Mouse (Mus musculus) heart, embryonic 16.5 days (tissue): Measurements from ENCODE around the gene Traf3ip2. TPM values are rescaled to one million over a fixed set of nuclear protein-coding genes. Genes with fewer than 3 reads are reported as not detected.

Experiments
- ATAC-seq: fragments of 200-750 bp; cut with Nextera tagmentation; replicated peaks from 2 replicates; pipeline ENCODE4 v1.8.0; 2017; ENCODE audit warnings: moderate number of reproducible peaks; ENCODE audit not compliant: insufficient read depth, low FRiP score; ENCODE audit errors: extremely low read depth
- H3K27ac ChIP-seq: fragments of 300-500 bp; sonication (generic); 2 replicates; pipeline ENCODE4 v1.5.1; 2014; ENCODE audit warnings: mild to moderate bottlenecking, low read length, control low read depth, moderate library complexity
- H3K27me3 ChIP-seq: fragments of 300-500 bp; sonication (generic); 2 replicates; pipeline ENCODE4 v1.6.1; 2014; ENCODE audit warnings: low read length, mixed read lengths; ENCODE audit not compliant: control insufficient read depth, insufficient read depth
- H3K36me3 ChIP-seq: fragments of 300-500 bp; sonication (generic); 2 replicates; pipeline ENCODE4 v1.6.1; 2014; ENCODE audit not compliant: control insufficient read depth, insufficient read depth
- H3K4me1 ChIP-seq: fragments of 300-500 bp; sonication (generic); 2 replicates; pipeline ENCODE4 v1.6.1; 2014; ENCODE audit warnings: low read length, mixed read lengths; ENCODE audit not compliant: control insufficient read depth, insufficient read depth
- H3K4me2 ChIP-seq: fragments of 300-500 bp; sonication (generic); 2 replicates; pipeline ENCODE4 v1.6.1; 2014; ENCODE audit warnings: low read depth, mild to moderate bottlenecking, control low read depth, low read length
- H3K4me3 ChIP-seq: fragments of 300-500 bp; sonication (generic); 2 replicates; pipeline ENCODE4 v1.5.1; 2014; ENCODE audit warnings: mild to moderate bottlenecking, control low read depth, low read length
- H3K9ac ChIP-seq: fragments of 300-500 bp; sonication (generic); 2 replicates; pipeline ENCODE4 v1.6.1; 2014; ENCODE audit warnings: low read length, control low read depth
- H3K9me3 ChIP-seq: fragments of 300-500 bp; sonication (generic); replicated peaks from 2 replicates; pipeline ENCODE4 v1.6.1; 2016; ENCODE audit warnings: low read length; ENCODE audit not compliant: control insufficient read depth
- WGBS: fragments of 180-500 bp; shearing (Covaris S2); extraction: QIAGEN DNeasy Blood & Tissue Kit; methylation state at CpG from one replicate; pipeline ENCODE4 v1.1.7; 2014; 5-methylcytosine and 5-hydroxymethylcytosine counted together
- polyA plus RNA-seq: library from polyadenylated mRNA; unstranded; fragments of >200 nt; fragmentation: Nextera tagmentation; extraction: Ambion mirVana; gene quantifications from 2 replicates; pipeline ENCODE4 v1.2.1, GENCODE M21; 2015

The Traf3ip2 gene
- polyA plus RNA-seq, 1 experiment from 2014 or later: 10.7 TPM

DNA sequence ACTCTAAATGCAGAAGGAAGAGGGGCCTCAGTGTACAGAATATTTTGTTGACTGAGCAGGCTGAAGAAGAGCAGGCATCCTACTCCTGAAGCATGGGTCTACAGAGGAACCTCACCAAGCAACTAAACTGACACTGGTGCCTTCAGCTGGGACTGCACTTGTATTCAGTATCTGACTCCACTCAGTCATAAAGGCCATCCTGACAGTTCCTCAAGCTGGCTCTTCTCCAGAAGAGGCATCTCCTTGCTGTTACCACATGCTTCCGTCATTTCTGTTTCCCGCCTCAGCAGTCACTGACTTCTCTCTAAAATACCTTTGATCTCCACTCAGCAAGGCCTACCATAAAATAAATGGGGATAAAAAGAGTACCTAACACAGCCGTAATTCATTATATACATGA lies 75.1 kb downstream of the Traf3ip2 start:
- no peaks in the 10 kb centered on the region for H3K36me3 ChIP-seq
- no peak overlapping the region for H3K27ac ChIP-seq
- H3K9ac ChIP-seq: no peak overlapping the region
- no peak for ATAC-seq
- H3K4me3 ChIP-seq: no peak overlapping the region
- no peaks in the 10 kb centered on the region for H3K27me3 ChIP-seq
- H3K4me2 ChIP-seq: no peak overlapping the region
- no peaks in the 10 kb centered on the region for H3K9me3 ChIP-seq
- WGBS: 67% methylated on average over 3 of the region's 3 CpGs
- H3K4me1 ChIP-seq: peaks cover 13% of the 10 kb centered on the region

DNA sequence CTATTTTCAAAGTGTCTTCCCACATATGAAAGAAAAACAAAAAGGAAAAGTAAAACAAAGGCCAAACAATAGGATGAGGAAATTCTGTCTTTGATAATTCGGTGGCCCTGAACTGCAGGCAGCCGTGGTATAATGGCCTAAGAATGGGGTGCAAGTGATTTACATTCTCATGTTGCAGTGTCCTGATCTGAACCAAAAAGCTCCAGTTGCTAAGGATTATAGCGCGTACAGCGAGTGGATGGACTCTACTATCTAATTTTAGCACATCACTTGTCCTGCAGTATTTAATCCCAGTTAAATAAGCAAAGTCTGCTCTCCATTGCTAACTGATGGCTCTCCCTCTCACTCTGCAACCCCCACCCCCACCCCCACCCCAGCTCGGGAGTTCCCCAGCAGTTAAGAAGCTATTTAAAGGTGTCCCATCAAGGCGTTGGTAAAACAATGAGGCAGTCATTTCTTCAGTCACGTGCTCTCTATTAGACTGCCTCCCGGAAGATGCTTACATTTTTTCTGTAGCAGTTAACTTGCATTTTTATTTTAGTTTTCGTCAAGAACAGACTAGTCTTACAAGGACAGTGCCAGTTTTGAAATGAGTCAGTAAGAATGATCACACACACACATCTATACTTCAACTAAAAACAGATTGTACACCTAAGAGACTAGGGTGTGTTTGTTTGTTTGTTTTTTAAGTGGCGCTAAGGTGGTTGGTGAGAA lies 78.8 kb downstream of the Traf3ip2 start:
- peaks cover 13% of the 10 kb centered on the region for H3K4me1 ChIP-seq
- no peak overlapping the region for H3K4me3 ChIP-seq
- H3K4me2 ChIP-seq: peak overlapping the region; percentile 28
- H3K27ac ChIP-seq: no peak overlapping the region
- no peak; the same call in 1 of the 2 replicates for ATAC-seq
- no peak overlapping the region for H3K9ac ChIP-seq
- H3K36me3 ChIP-seq: no peaks in the 10 kb centered on the region
- no peaks in the 10 kb centered on the region for H3K9me3 ChIP-seq
- WGBS: 36% methylated on average over 11 of the region's 11 CpGs
- H3K27me3 ChIP-seq: no peaks in the 10 kb centered on the region

DNA sequence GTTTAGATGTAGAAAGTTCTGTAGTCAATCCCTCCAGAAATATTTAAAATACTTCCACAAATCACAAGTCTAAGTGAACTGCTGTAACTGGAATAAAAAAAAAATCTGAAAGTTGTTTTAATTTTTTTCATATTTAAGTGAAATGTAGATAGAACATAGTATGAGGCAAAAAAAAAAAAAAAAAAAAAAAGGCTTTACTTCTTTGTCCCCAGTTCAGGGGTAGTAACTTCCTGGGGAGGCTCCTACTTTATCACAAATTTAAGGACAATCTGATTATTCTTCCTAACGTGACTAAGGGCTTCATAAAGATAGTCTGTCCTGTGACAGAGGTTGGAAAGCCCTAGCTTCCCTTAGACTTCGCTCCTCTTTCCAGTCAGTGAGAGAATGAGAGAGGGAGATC lies 79.4 kb downstream of the Traf3ip2 start:
- no peak overlapping the region for H3K9ac ChIP-seq
- no peaks in the 10 kb centered on the region for H3K27me3 ChIP-seq
- H3K4me2 ChIP-seq: no peak overlapping the region
- H3K36me3 ChIP-seq: no peaks in the 10 kb centered on the region
- H3K4me3 ChIP-seq: no peak overlapping the region
- WGBS: 58% methylated on average over 2 of the region's 2 CpGs
- peaks cover 13% of the 10 kb centered on the region for H3K4me1 ChIP-seq
- no peaks in the 10 kb centered on the region for H3K9me3 ChIP-seq
- H3K27ac ChIP-seq: no peak overlapping the region
- no peak for ATAC-seq

Other genes starting within 250 kb of the Traf3ip2 start
- 14.6 and 15.0 TPM in 2 replicates for gene Fyn, start 244.1 kb upstream of the Traf3ip2 start, polyA plus RNA-seq
- gene Rev3l, start 119.2 kb downstream of the Traf3ip2 start, polyA plus RNA-seq: 8.4 and 9.3 TPM in 2 replicates